Mouse (Mus musculus): ENCODE measurements at regions not wholly inside any gene's neighbourhood (a gene's known extent, or its start where the extent isn't known, plus 50 kb on each side); places are given as distances from the start of the nearest gene placed in this dataset.
A peak's percentile ranks its signal among the peaks of the same experiment; 100 is the strongest.

DNA sequence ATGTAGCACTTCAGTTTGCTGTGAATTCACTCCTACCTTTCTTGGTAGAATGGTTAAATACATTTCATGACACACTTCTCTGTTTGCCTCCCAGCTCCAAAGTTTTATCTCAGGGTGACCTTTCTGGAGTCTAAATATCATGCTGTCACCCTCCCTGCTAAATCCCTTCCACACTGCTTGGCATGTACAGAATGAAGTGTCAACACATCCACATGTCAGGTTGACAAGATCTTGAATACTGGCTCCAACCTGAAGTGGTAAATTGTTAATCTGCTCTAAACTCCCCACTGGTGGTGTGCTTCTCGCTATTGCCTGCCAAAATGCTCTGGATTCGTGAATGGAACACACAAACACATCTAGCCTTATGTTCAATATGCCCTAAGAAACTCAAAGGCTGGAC, 451.9 kb upstream of the Gm26657 start:
- intact Hi-C loops (cut with DNase I) = no loop called here

DNA sequence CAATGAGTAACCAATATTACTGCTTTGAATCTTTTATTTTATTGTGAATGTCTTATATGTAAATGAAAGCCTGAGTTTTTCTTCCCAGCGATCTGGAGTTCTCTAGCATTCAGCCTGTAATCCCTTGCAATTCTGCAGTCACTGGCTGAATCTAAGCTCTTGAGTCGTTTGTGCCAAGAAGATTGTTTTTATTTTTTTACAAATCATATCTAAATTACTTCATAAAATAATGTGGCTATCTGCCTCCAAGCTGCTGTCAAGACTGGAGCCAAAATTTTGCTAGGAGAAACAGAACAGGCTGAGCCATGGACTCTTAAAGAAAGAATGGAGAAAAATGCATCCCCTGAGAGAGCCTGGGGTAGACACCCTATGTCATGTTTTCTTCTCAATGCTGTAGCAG, 455.4 kb upstream of the Gm26657 start:
- DNase-seq = peak; percentile 22 to 27
- intact Hi-C loops (cut with DNase I) = no loop called here

More for the DNA sequence above, 451.9 kb upstream of the Gm26657 start:
- peak; percentile 71 to 72 for DNase-seq

- intact Hi-C loops (cut with DNase I) = no loop called here
- no peak for DNase-seq
These were observed 464.0 kb upstream of the Gm26657 start for GRCm38 (mm10) chr4:56275836-56276235.

DNA sequence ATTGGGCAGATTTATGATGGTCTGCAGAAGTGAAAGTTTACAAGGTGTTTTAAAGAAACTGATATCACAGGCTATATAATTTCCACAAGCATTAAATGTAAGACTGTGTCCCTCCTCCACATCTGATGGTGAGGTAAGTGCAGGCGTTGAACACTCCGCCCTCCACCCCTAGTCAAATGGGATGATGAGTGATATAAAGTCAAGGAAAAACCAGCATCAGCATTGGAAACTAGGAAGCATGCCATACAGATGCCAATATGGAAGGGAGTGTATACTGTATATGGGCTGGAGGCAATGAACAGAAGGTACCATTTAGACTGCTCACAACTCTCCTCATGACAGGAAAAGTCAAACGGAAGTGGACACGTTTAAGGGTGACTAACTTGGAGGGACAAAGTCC, 468.5 kb upstream of the Gm26657 start:
- intact Hi-C loops (cut with DNase I) = no loop called here

GRCm38 (mm10) chr4:56264626-56265025, 475.2 kb upstream of the Gm26657 start:
- DNase-seq = no peak
- intact Hi-C loops (cut with DNase I) = no loop called here

More for the DNA sequence above, 468.5 kb upstream of the Gm26657 start:
- DNase-seq = no peak

GRCm38 (mm10) chr4:56263822-56264221, 476.0 kb upstream of the Gm26657 start:
- DNase-seq = peak; percentile 57
- intact Hi-C loops (cut with DNase I) = no loop called here

DNA sequence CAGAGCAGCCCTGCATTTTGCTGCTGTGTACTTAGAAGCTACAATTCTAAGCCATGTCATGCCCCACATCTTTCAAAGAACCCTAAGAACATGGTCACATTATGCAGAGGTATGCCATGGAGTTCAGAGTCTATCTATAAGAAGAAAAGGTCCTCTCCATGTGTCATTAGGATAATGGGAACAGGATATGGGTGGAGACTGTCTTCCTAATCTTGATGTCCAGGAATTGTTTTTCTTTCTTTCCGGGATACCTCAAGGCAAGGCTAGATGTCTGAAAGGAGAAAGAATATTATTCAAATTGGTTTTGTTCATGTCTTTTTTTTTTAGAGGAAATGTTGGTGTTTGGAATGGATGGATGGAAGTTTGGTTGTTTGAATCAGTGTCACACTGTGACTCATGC, 477.3 kb upstream of the Gm26657 start:
- intact Hi-C loops (cut with DNase I) = no loop called here

DNA sequence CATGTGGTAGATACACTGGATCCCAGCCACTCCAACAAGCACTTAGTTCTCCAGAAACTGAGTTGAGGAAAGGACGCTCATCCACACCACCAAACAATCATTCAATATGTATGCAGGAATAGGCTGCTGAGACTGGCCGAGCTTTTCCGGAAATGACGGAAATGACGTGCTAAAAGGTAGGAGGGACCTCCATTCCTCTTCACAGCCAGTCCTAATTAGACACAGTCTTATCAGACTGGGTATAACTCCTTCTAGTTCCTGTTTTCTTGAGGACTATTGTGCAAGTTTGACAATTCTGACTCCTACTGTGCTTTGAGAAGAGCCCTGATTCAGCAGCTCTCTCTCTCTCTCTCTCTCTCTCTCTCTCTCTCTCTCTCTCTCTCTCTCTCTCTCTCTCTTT, 477.9 kb upstream of the Gm26657 start:
- no peak for DNase-seq
- intact Hi-C loops (cut with DNase I) = no loop called here

More for the DNA sequence above, 477.3 kb upstream of the Gm26657 start:
- DNase-seq = no peak

- intact Hi-C loops (cut with DNase I) = no loop called here
- DNase-seq = no peak
These were observed 487.5 kb upstream of the Gm26657 start for GRCm38 (mm10) chr4:56252375-56252774.

GRCm38 (mm10) chr4:56251766-56252165, 488.1 kb upstream of the Gm26657 start:
- intact Hi-C loops (cut with DNase I) = no loop called here
- no peak for DNase-seq

- no peak for DNase-seq
- intact Hi-C loops (cut with DNase I) = no loop called here
These were observed 489.3 kb upstream of the Gm26657 start for GRCm38 (mm10) chr4:56250611-56251010.

DNA sequence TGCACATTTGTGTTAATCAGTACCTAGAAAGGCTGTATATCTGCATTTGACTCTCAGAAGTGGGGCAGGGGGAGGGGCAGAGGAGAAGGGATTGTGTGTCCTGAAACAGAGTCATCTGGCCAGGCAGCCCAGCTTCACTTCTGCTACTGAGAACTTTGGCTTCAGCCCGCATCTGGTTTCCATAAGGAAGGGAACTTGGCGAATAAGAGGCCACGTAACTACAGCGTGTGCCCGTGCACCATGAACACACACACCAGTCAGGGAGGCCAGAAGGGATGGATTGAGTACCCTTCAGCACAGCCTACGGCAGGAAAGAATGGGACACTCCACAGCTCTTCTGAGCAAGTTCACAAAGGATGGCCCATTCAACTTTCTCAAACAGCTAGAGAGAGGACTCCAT, 496.0 kb upstream of the Gm26657 start:
- intact Hi-C loops (cut with DNase I) = no loop called here
- no peak for DNase-seq

DNA sequence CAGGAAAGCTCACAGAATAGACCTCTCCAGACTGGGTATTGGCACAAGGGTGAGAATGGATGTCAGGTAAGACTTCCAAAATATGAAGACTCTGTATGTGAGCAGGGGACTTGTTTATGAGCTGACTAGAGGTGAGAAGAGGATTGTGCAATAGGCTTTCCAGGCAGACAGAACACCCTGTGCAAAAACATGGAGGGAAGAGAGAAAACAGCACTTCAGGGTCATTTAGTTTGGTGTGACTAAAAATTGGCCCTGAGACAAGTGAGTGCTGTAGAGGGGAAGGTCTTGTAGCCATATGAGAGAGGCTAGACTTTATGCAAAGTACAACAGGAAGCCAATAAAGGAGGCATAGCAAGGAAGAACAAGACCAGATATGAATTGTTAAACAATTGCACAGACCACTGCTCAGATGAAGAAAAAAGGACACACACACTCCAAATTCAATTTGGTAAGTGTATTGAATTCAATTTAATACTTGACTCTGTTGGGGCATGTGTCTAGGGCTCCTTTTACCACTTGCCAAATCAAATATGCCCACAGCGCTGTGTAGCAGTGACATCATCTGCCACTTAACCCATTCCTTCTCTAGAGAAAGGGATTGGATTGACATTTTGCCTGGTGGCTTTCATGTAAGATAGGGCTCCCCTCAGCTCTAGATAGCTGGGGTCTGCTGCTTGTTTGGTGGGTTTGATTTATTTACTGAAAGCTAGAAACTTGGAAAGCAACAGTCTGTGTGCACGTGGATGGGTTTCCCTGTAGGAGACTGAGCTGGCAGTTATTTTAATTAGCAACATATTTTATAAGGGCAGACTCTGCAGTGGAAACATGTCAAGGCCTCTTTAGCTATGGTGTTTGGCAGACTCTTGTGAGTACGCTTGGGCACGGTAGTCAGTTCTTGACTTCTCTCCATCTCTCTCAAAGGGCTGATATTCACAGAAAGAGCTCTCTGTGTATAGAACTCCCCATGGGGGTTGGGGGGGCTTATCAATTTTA, 501.1 kb upstream of the Gm26657 start:
- intact Hi-C loops (cut with DNase I) = no loop called here
- no peak for DNase-seq

GRCm38 (mm10) chr4:56231414-56231813, 508.5 kb upstream of the Gm26657 start:
- intact Hi-C loops (cut with DNase I) = no loop called here
- no peak for DNase-seq

GRCm38 (mm10) chr4:56230451-56230850, 509.4 kb upstream of the Gm26657 start:
- DNase-seq = no peak
- intact Hi-C loops (cut with DNase I) = no loop called here

GRCm38 (mm10) chr4:56226493-56226892, 513.4 kb upstream of the Gm26657 start:
- no peak for DNase-seq
- intact Hi-C loops (cut with DNase I) = no loop called here

- DNase-seq = peak; percentile 7 to 20
- intact Hi-C loops (cut with DNase I) = loop anchor here (5.0 kb wide), 2 partner anchors 692 to 707 kb away; partner anchors contain the start of gene Klf4
These were observed 515.3 kb upstream of the Gm26657 start for GRCm38 (mm10) chr4:56224542-56224941.

DNA sequence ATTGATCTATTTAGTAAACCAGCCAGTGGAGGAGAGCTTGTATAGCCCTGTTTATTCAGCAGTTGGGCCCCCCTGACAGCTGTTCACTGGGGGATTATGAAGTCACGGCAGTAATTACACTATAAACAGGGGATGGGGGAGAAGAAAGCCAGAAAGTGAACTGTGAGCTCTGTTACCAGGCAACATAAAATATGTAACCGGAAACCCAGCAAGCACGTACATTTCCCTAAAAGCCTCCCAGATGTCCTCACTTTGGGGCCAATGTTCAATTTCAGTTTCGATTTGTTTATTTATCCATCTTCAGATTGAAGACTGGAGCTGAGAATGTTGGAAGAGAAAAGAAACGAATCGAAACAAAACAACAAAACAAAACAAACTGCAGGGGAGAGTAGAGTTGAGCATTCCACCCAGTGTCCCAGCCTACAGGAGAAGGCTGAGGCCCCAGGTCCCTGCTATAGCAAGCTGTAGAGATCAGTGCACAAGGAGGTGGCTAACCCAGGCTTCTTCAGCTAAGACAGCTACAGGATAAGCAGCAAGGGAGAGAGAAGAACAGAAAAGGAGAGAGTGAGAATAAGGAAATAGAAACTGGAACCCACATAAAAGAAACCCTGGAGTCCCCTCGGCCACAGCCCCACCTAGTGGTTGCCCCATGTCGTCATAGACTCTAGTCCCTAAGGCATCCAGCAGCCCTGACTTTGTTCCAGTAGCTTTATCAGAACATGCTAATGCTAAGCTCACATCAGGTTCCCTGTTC, 517.7 kb upstream of the Gm26657 start:
- intact Hi-C loops (cut with DNase I) = loop anchor here (5.0 kb wide), 2 partner anchors 690 to 705 kb away; partner anchors contain the start of gene Klf4
- peak; percentile 60 to 77 for DNase-seq

GRCm38 (mm10) chr4:56220531-56220930, 519.3 kb upstream of the Gm26657 start:
- intact Hi-C loops (cut with DNase I) = loop anchor here (5.0 kb wide), 2 partner anchors 688 to 703 kb away; partner anchors contain the start of gene Klf4
- DNase-seq = no peak

DNA sequence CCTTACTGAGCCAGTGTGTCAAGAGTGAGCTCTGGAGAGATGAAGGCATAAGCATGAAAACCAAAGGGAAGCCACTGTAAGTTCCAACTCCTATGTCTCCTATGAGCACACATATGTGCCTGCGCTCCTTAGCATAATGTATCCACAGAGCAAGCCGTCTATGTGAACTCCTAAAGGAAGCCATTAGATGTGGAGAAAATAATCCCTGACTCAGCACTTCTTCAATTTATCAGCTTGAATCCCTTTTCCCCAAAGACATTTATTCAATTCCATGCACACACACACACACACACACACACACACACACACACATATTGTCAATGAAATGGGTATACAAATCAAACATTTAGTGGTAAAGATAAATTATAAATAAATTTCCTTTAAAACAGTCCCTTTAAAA, 530.4 kb upstream of the Gm26657 start:
- intact Hi-C loops (cut with DNase I) = no loop called here
- no peak for DNase-seq

DNA sequence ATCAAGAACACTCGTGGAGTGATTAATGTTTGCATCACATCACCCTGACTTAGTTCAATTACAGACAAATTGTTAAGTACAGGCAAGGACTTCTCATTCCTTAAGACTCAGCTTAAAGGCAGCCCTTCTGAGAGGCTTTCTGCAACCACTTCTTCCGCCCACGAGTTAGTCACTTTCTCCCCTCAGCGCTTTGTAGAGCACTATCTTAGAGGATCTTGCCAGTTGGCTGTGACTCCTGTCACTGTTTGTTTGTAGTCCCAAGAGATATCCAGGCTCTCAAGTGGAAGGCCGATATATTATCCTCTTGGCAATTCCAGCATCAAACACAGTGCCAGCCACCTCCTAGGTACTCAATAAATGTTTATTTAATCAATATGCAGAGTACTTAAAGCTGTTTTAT, 532.1 kb upstream of the Gm26657 start:
- intact Hi-C loops (cut with DNase I) = no loop called here
- DNase-seq = no peak
